Mouse (Mus musculus) liver, adult 2 months (tissue): ENCODE measurements at regions not wholly inside any gene's neighbourhood (a gene's known extent, or its start where the extent isn't known, plus 50 kb on each side); places are given as distances from the start of the nearest gene placed in this dataset.

ENCODE experiments used
- DNase-seq: peaks from one replicate; pipeline ENCODE4 v3.0.0-alpha.2; 2011; ENCODE audit warnings: low read depth, low spot score; ENCODE audit errors: extremely low read depth
- H3K27ac ChIP-seq: fragments of 200-500 bp; replicated peaks from 2 replicates; pipeline ENCODE4 v1.5.1; 2012; ENCODE audit warnings: low read depth, mild to moderate bottlenecking, control low read depth, inconsistent platforms, low read length; ENCODE audit not compliant: insufficient read depth
- H3K27me3 ChIP-seq: fragments of 200-500 bp; 2 replicates; pipeline ENCODE4 v1.6.1; 2012; ENCODE audit warnings: mild to moderate bottlenecking, moderate library complexity, low read length, inconsistent platforms; ENCODE audit not compliant: control insufficient read depth, insufficient read depth
- H3K36me3 ChIP-seq: fragments of 200-500 bp; 2 replicates; pipeline ENCODE4 v1.6.1; 2012; ENCODE audit warnings: low read length, inconsistent platforms; ENCODE audit not compliant: control insufficient read depth, insufficient read depth
- H3K4me1 ChIP-seq: fragments of 200-500 bp; 2 replicates; pipeline ENCODE4 v1.6.1; 2011; ENCODE audit warnings: low read length; ENCODE audit not compliant: control insufficient read depth, insufficient read depth
- H3K4me3 ChIP-seq: fragments of 200-500 bp; 2 replicates; pipeline ENCODE4 v1.5.1; 2011; ENCODE audit warnings: low read depth, mild to moderate bottlenecking, control low read depth, low read length, moderate library complexity; ENCODE audit not compliant: insufficient read depth
- H3K79me2 ChIP-seq: fragments of 200-500 bp; 2 replicates; pipeline ENCODE4 v1.6.1; 2012; ENCODE audit warnings: inconsistent platforms, mild to moderate bottlenecking, low read length, moderate library complexity; ENCODE audit not compliant: control insufficient read depth, insufficient read depth
- H3K9ac ChIP-seq: fragments of 200-500 bp; 2 replicates; pipeline ENCODE4 v1.6.1; 2012; ENCODE audit warnings: low read depth, mild to moderate bottlenecking, control low read depth, inconsistent platforms, low read length
- CTCF ChIP-seq: fragments of 200-500 bp; IDR thresholded peaks from 2 replicates; pipeline ENCODE4 v1.5.1; 2011; ENCODE audit warnings: low read depth, low read length, control low read depth
- POLR2A ChIP-seq: fragments of 200-500 bp; IDR thresholded peaks from 2 replicates; pipeline ENCODE4 v1.6.1; 2011; ENCODE audit warnings: low read length, control low read depth; ENCODE audit not compliant: insufficient read depth; ENCODE audit errors: extremely low read depth
- WGBS: fragments of 180-500 bp; shearing (Covaris S2); methylation state at CpG from one replicate; pipeline ENCODE4 v1.1.7; 2018; 5-methylcytosine and 5-hydroxymethylcytosine counted together

- 50% methylated on average over 1 of the region's 1 CpGs for WGBS
- H3K4me3 ChIP-seq: no peak overlapping the region
- no peak for TF ChIP-seq CTCF
- no peak for TF ChIP-seq POLR2A
- H3K27ac ChIP-seq: no peak overlapping the region
- DNase-seq: no peak
- no peaks in the 10 kb centered on the region for H3K79me2 ChIP-seq
- H3K4me1 ChIP-seq: no peaks in the 10 kb centered on the region
- no peaks in the 10 kb centered on the region for H3K27me3 ChIP-seq
- no peaks in the 10 kb centered on the region for H3K36me3 ChIP-seq
- no peak overlapping the region for H3K9ac ChIP-seq
Measured at GRCm38 (mm10) chr4:47630427-47630826, 156.0 kb downstream of the Sec61b start.

- Histone ChIP-seq H3K27me3 (peaks cover 2% of the 10 kb centered on the region; the same call in 1 of the 2 replicates), H3K4me3 (no peak overlapping the region), H3K27ac (no peak overlapping the region), H3K36me3 (no peaks in the 10 kb centered on the region), H3K9ac (no peak overlapping the region), H3K79me2 (no peaks in the 10 kb centered on the region), H3K4me1 (no peaks in the 10 kb centered on the region)
- TF ChIP-seq CTCF (no peak), POLR2A (no peak)
- DNase-seq: no peak
- 67% methylated on average over 10 of the region's 10 CpGs for WGBS
Measured at GRCm38 (mm10) chr4:47638876-47639494, 164.5 kb downstream of the Sec61b start.

GRCm38 (mm10) chr4:47645093-47645492 lies 170.6 kb downstream of the Sec61b start:
- no peaks in the 10 kb centered on the region for H3K4me1 ChIP-seq
- DNase-seq: no peak
- H3K4me3 ChIP-seq: no peak overlapping the region
- no peaks in the 10 kb centered on the region for H3K79me2 ChIP-seq
- no peaks in the 10 kb centered on the region for H3K36me3 ChIP-seq
- no peak for TF ChIP-seq POLR2A
- TF ChIP-seq CTCF: no peak
- 67% methylated on average over 1 of the region's 1 CpGs for WGBS
- no peak overlapping the region for H3K27ac ChIP-seq
- no peak overlapping the region for H3K9ac ChIP-seq
- H3K27me3 ChIP-seq: peaks cover 2% of the 10 kb centered on the region; the same call in 1 of the 2 replicates

GRCm38 (mm10) chr4:47648701-47649100 lies 174.2 kb downstream of the Sec61b start:
- H3K79me2 ChIP-seq: no peaks in the 10 kb centered on the region
- no peaks in the 10 kb centered on the region for H3K4me1 ChIP-seq
- DNase-seq: peak; percentile 8
- 78% methylated on average over 8 of the region's 8 CpGs for WGBS
- no peaks in the 10 kb centered on the region for H3K27me3 ChIP-seq
- TF ChIP-seq CTCF (no peak), POLR2A (no peak)
- no peak overlapping the region for H3K4me3 ChIP-seq
- H3K27ac ChIP-seq: no peak overlapping the region
- no peak overlapping the region for H3K9ac ChIP-seq
- no peaks in the 10 kb centered on the region for H3K36me3 ChIP-seq

GRCm38 (mm10) chr4:47649951-47650350 lies 175.5 kb downstream of the Sec61b start:
- Histone ChIP-seq H3K9ac (no peak overlapping the region), H3K4me1 (no peaks in the 10 kb centered on the region), H3K79me2 (no peaks in the 10 kb centered on the region), H3K36me3 (no peaks in the 10 kb centered on the region), H3K4me3 (no peak overlapping the region), H3K27me3 (no peaks in the 10 kb centered on the region), H3K27ac (no peak overlapping the region)
- DNase-seq: peak; percentile 88
- 18% methylated on average over 3 of the region's 3 CpGs for WGBS
- TF ChIP-seq POLR2A (no peak), CTCF (no peak)

- Histone ChIP-seq H3K27me3 (no peaks in the 10 kb centered on the region), H3K27ac (no peak overlapping the region), H3K79me2 (no peaks in the 10 kb centered on the region), H3K4me3 (no peak overlapping the region), H3K4me1 (no peaks in the 10 kb centered on the region), H3K36me3 (no peaks in the 10 kb centered on the region), H3K9ac (no peak overlapping the region)
- TF ChIP-seq POLR2A (no peak), CTCF (no peak)
- no peak for DNase-seq
- WGBS: 89% methylated on average over 10 of the region's 10 CpGs
Measured at GRCm38 (mm10) chr4:47651521-47651920, 177.1 kb downstream of the Sec61b start.
